ENCODE assay signal across 11 mouse cellular contexts in genomic region chr13:57277076-57277475, GRCm38 (mm10).
DNase-seq lines count a peak whose midpoint lies in the region; ATAC-seq and TF ChIP-seq lines count a peak whose summit lies in the region.
"Had no signal": no experiment of that assay in that cellular context is flagged by ENCODE, and none has a peak within 500 bp of the region (broad histone marks: within the 10 kb centered on the region; RNA-seq: fewer than 3 reads in every experiment).

No protein-coding gene starts in this region.

- 0 out of 2 replicates have a peak, but pooled peaks cover 3% of the 10 kb centered on the region for H3K27me3 ChIP-seq in kidney, embryonic 15.5 days
- H3K27me3 ChIP-seq: CH12.LX had no signal

- no peak overlapping the region for H3K4me2 ChIP-seq in kidney, embryonic 15.5 days

- H3K27ac ChIP-seq in layer of hippocampus, adult 2 months, result no peak overlapping the region
- H3K27ac ChIP-seq in kidney, embryonic 15.5 days, result no peak overlapping the region

- ATAC-seq in cerebellum, adult (ENCODE audit: insufficient number of reproducible peaks, low FRiP score, low TSS enrichment), result no peak
- ATAC-seq in kidney, embryonic 15.5 days (replicated peaks; ENCODE audit: low FRiP score), result no peak

- H3K9ac ChIP-seq in kidney, embryonic 15.5 days, result no peak overlapping the region

- peak; percentile 29 for DNase-seq in cerebellum, adult 9-11 months
- peak; percentile 24 to 29 for DNase-seq in layer of hippocampus, adult 2 months (ENCODE audit: low spot score in 2 of 2)
- no peak for DNase-seq in layer of hippocampus, adult 11-12 months (ENCODE audit: low spot score)
- peak; percentile 56 for DNase-seq in ES-CJ7 (ENCODE audit: low read depth, low spot score)
- peak; percentile 37 for DNase-seq in embryo, embryonic 11 days
- DNase-seq in ovary, adult 18-20 months (ENCODE audit: low spot score), result no peak
- DNase-seq: right cerebral cortex, postnatal 25 days had no signal

- no peaks in the 10 kb centered on the region for H3K9me3 ChIP-seq in kidney, embryonic 15.5 days (replicated peaks)

- peak; percentile 69 for TF ChIP-seq CTCF in layer of hippocampus, adult 2 months (conservative IDR thresholded peaks at IDR 0.05)

- WGBS in kidney, embryonic 15.5 days, result 49% methylated on average over 4 of the region's 4 CpGs

- no peaks in the 10 kb centered on the region for H3K4me1 ChIP-seq in kidney, embryonic 15.5 days

- H3K36me3 ChIP-seq in kidney, embryonic 15.5 days, result no peaks in the 10 kb centered on the region

- H3K4me3 ChIP-seq in layer of hippocampus, adult 2 months, result no peak overlapping the region
- H3K4me3 ChIP-seq in kidney, embryonic 15.5 days (replicated peaks), result no peak overlapping the region
- H3K4me3 ChIP-seq: myocyte had no signal

Comparison
In these comparisons a context has a peak if more than half of its experiments do, and no peak if none do; other contexts are left out.
1. DNase-seq: peak in cerebellum, adult 9-11 months (single experiment), layer of hippocampus, adult 2 months (2 of 2), ES-CJ7 (single experiment) and embryo, embryonic 11 days (single experiment); none in layer of hippocampus, adult 11-12 months (single experiment) and ovary, adult 18-20 months (single experiment).